Mouse (Mus musculus) midbrain, embryonic 10.5 days (tissue): ENCODE measurements around the gene Chst8. TPM values are rescaled to one million over a fixed set of nuclear protein-coding genes. Genes with fewer than 3 reads are reported as not detected.
A peak's percentile ranks its signal among the peaks of the same experiment; 100 is the strongest.

ENCODE experiments used
- DNase-seq: peaks from one replicate; pipeline ENCODE4 v3.0.0-alpha.2; 2017; ENCODE audit warnings: low spot score
- H3K27ac ChIP-seq: fragments of 300-500 bp; sonication (generic); replicated peaks from 2 replicates; pipeline ENCODE4 v1.5.1; 2016; ENCODE audit warnings: mild to moderate bottlenecking
- H3K27me3 ChIP-seq: fragments of 300-500 bp; sonication (generic); 2 replicates; pipeline ENCODE4 v1.6.1; 2016; ENCODE audit warnings: low read depth, mild to moderate bottlenecking; ENCODE audit not compliant: poor library complexity, severe bottlenecking
- H3K36me3 ChIP-seq: fragments of 300-500 bp; sonication (generic); 2 replicates; pipeline ENCODE4 v1.6.1; 2016; ENCODE audit warnings: mild to moderate bottlenecking, moderate library complexity
- H3K4me1 ChIP-seq: fragments of 300-500 bp; sonication (generic); 2 replicates; pipeline ENCODE4 v1.6.1; 2016
- H3K4me3 ChIP-seq: fragments of 300-500 bp; sonication (generic); 2 replicates; pipeline ENCODE4 v1.5.1; 2016; ENCODE audit warnings: mild to moderate bottlenecking, moderate library complexity
- H3K9me3 ChIP-seq: fragments of 300-500 bp; sonication (generic); replicated peaks from 2 replicates; pipeline ENCODE4 v1.6.1; 2016; ENCODE audit warnings: mild to moderate bottlenecking
- WGBS: fragments of 180-500 bp; shearing (Covaris S2); methylation state at CpG from one replicate; pipeline ENCODE4 v1.1.7; 2016; 5-methylcytosine and 5-hydroxymethylcytosine counted together
- polyA plus RNA-seq: library from polyadenylated mRNA; unstranded; fragments of >200 nt; fragmentation: Nextera tagmentation; extraction: Ambion mirVana; gene quantifications from 2 replicates; pipeline ENCODE4 v1.2.1, GENCODE M21; 2016

Chst8 gene
- polyA plus RNA-seq, 1 experiment from 2014 or later, result 5.3 TPM

GRCm38 (mm10) chr7:34669336-34669735, 143.2 kb downstream of the Chst8 start:
- H3K27me3 ChIP-seq, result peaks cover 24% of the 10 kb centered on the region
- DNase-seq, result no peak
- 32% methylated on average over 9 of the region's 9 CpGs for WGBS
- peaks cover 13% of the 10 kb centered on the region for H3K4me1 ChIP-seq
- H3K4me3 ChIP-seq, result no peak overlapping the region
- H3K36me3 ChIP-seq, result no peaks in the 10 kb centered on the region
- H3K27ac ChIP-seq, result no peak overlapping the region
- H3K9me3 ChIP-seq, result no peaks in the 10 kb centered on the region

GRCm38 (mm10) chr7:34667874-34668273, 144.6 kb downstream of the Chst8 start:
- Histone ChIP-seq H3K4me1 (peaks cover 14% of the 10 kb centered on the region), H3K4me3 (no peak overlapping the region), H3K9me3 (no peaks in the 10 kb centered on the region), H3K27ac (no peak overlapping the region), H3K27me3 (peaks cover 9% of the 10 kb centered on the region), H3K36me3 (no peaks in the 10 kb centered on the region)
- WGBS, result 91% methylated on average over 16 of the region's 16 CpGs
- DNase-seq, result no peak

GRCm38 (mm10) chr7:34663145-34663544, 149.4 kb downstream of the Chst8 start:
- Histone ChIP-seq H3K36me3 (no peaks in the 10 kb centered on the region), H3K27ac (no peak overlapping the region), H3K4me1 (peaks cover 22% of the 10 kb centered on the region), H3K4me3 (no peak overlapping the region), H3K9me3 (no peaks in the 10 kb centered on the region), H3K27me3 (no peaks in the 10 kb centered on the region)
- 53% methylated on average over 7 of the region's 7 CpGs for WGBS
- DNase-seq, result no peak

- H3K4me1 ChIP-seq, result peaks cover 22% of the 10 kb centered on the region
- H3K36me3 ChIP-seq, result no peaks in the 10 kb centered on the region
- 10% methylated on average over 5 of the region's 5 CpGs for WGBS
- H3K27me3 ChIP-seq, result no peaks in the 10 kb centered on the region
- H3K4me3 ChIP-seq, result no peak overlapping the region
- H3K27ac ChIP-seq, result 0 out of 2 replicates have a peak overlapping the region, but pooled peaks have one; percentile 28
- no peak for DNase-seq
- no peaks in the 10 kb centered on the region for H3K9me3 ChIP-seq
These were observed 150.3 kb downstream of the Chst8 start for GRCm38 (mm10) chr7:34662227-34662626.

GRCm38 (mm10) chr7:34659386-34660085, 153.0 kb downstream of the Chst8 start:
- Histone ChIP-seq H3K27me3 (peaks cover 4% of the 10 kb centered on the region; the same call in 1 of the 2 replicates), H3K4me1 (peaks cover 33% of the 10 kb centered on the region), H3K9me3 (no peaks in the 10 kb centered on the region), H3K36me3 (no peaks in the 10 kb centered on the region), H3K4me3 (no peak overlapping the region), H3K27ac (no peak overlapping the region)
- no peak for DNase-seq
- WGBS, result 78% methylated on average over 5 of the region's 6 CpGs

GRCm38 (mm10) chr7:34656632-34657031, 155.9 kb downstream of the Chst8 start, which contains the start of gene Kctd15:
Kctd15 (minus strand) TSS chr7:34656732.
- Histone ChIP-seq H3K27ac (peak within 1 kb of the TSS; percentile 100), H3K27me3 (peaks cover 4% of the 10 kb centered on the region; the same call in 1 of the 2 replicates), H3K4me3 (peak within 1 kb of the TSS; percentile 94), H3K4me1 (peaks cover 38% of the 10 kb centered on the region), H3K36me3 (peaks cover 2% of the 10 kb centered on the region), H3K9me3 (no peaks in the 10 kb centered on the region)
- no peak for DNase-seq
- WGBS, result 83% methylated on average over 5 of the region's 5 CpGs

GRCm38 (mm10) chr7:34655086-34655839, 157.2 kb downstream of the Chst8 start:
- under 1% methylated on average over 65 of the region's 74 CpGs for WGBS
- DNase-seq, result peak; percentile 95
- Histone ChIP-seq H3K27ac (peak overlapping the region; percentile 100), H3K27me3 (peaks cover 4% of the 10 kb centered on the region; the same call in 1 of the 2 replicates), H3K9me3 (no peaks in the 10 kb centered on the region), H3K4me1 (peaks cover 49% of the 10 kb centered on the region), H3K36me3 (peaks cover 15% of the 10 kb centered on the region), H3K4me3 (peak overlapping the region; percentile 94)

GRCm38 (mm10) chr7:34654441-34655085, 157.9 kb downstream of the Chst8 start:
- WGBS, result 0% methylated on average over 65 of the region's 81 CpGs
- Histone ChIP-seq H3K27me3 (peaks cover 4% of the 10 kb centered on the region; the same call in 1 of the 2 replicates), H3K27ac (peak overlapping the region; percentile 100), H3K4me1 (peaks cover 44% of the 10 kb centered on the region), H3K36me3 (peaks cover 22% of the 10 kb centered on the region), H3K9me3 (no peaks in the 10 kb centered on the region), H3K4me3 (peak overlapping the region; percentile 94)
- no peak for DNase-seq

GRCm38 (mm10) chr7:34653731-34654440, 158.6 kb downstream of the Chst8 start:
- Histone ChIP-seq H3K9me3 (no peaks in the 10 kb centered on the region), H3K27me3 (peaks cover 4% of the 10 kb centered on the region; the same call in 1 of the 2 replicates), H3K27ac (peak overlapping the region; percentile 100), H3K36me3 (peaks cover 29% of the 10 kb centered on the region), H3K4me1 (peaks cover 38% of the 10 kb centered on the region), H3K4me3 (peak overlapping the region; percentile 94)
- peak; percentile 80 for DNase-seq
- under 1% methylated on average over 55 of the region's 64 CpGs for WGBS

- peak; percentile 62 for DNase-seq
- Histone ChIP-seq H3K27ac (peak overlapping the region; percentile 100), H3K4me3 (peak overlapping the region; percentile 94), H3K27me3 (peaks cover 4% of the 10 kb centered on the region; the same call in 1 of the 2 replicates), H3K4me1 (peaks cover 38% of the 10 kb centered on the region), H3K36me3 (peaks cover 39% of the 10 kb centered on the region), H3K9me3 (no peaks in the 10 kb centered on the region; the same call in 1 of the 2 replicates)
- WGBS, result under 1% methylated on average over 48 of the region's 48 CpGs
These were observed 159.6 kb downstream of the Chst8 start for GRCm38 (mm10) chr7:34652751-34653502.

GRCm38 (mm10) chr7:34651381-34651780, 161.1 kb downstream of the Chst8 start:
- WGBS, result 64% methylated on average over 2 of the region's 2 CpGs
- no peaks in the 10 kb centered on the region; the same call in 1 of the 2 replicates for H3K9me3 ChIP-seq
- peaks cover 54% of the 10 kb centered on the region for H3K36me3 ChIP-seq
- peak overlapping the region; percentile 49; the same call in 1 of the 2 replicates for H3K27ac ChIP-seq
- H3K4me1 ChIP-seq, result peaks cover 36% of the 10 kb centered on the region
- H3K4me3 ChIP-seq, result peak overlapping the region; percentile 94
- DNase-seq, result no peak
- H3K27me3 ChIP-seq, result peaks cover 4% of the 10 kb centered on the region; the same call in 1 of the 2 replicates
